Mouse (Mus musculus) neural tube, embryonic 10.5 days (tissue): ENCODE measurements around the gene Fos.
A peak's percentile ranks its signal among the peaks of the same experiment; 100 is the strongest.

ENCODE experiments used
- DNase-seq: peaks from one replicate; pipeline ENCODE4 v3.0.0-alpha.2; 2017; ENCODE audit warnings: low spot score; ENCODE audit errors: extremely low spot score

Fos gene

DNA sequence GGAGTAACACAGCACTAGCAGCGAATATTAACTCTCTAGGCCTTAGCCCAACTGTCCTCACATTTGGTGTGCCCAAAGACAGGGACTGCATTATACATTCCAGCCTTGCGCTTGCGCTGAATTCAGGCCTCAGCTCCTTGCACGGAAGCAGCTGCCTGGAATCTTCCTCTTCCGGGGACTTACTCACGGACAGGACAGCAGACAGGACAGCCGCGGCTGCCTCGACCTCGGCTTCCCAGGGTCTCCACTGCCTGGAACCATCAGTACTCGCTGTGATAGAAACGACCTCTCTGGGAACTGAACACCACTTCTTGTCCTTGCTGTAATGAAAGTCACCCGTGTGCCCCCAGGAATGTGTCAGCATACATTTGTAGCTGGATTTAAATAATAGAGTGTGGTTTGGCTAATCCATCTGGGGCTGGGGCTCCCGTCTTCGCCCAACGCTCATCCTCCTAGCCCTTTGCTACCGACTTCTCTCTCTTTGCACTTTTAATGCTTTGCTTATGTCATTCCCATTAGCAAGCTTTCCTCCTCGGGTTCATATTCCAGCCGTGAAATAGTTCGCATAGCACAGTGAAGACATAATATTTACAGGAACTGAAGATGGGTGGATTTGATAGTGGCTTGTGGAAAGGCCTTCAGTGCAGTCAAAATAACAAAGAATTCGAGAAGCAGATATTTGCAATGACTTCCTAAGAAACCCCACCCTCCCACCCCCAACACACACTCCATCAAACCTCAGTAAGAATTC, 11.6 kb upstream of the Fos start:
- no peak for DNase-seq

DNA sequence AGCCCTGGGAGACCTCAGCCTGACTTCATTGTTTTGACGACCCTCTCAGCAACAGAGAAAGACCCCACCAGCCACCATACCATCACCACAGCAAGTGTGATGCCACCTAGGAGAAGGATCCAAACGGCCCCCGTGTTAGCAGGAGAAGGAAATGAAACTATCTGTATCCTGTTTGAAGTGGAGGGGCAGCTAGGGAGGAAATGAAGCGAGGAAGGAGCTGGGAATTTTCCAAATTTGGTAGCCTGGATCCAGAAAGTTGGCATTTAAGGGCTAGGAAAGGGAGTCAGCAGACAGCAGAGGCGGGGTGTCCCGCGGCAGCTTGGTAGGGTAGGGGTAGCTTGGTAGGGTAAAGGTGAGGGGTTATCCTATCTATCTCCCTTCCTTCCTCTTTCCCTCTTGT, 10.9 kb upstream of the Fos start:
- no peak for DNase-seq

DNA sequence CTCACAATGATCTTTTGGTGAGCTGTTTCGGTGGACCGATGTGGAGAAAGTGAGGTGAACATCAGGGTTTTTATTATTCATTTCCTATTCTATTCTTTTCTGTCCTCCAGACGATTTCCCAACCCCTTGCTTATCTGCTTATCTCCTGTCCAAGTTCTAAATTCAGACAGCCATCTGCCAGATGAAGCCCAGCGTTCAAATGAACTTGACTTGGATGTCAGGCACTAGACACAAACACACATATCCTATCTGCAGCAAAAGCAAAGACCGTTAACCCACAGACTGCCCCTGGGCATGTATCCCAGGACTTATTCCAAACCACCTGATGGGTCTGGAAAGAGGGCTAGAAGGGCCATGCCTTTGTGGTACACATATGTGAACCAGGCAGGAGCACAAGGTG, 9.3 kb upstream of the Fos start:
- DNase-seq, result no peak

DNA sequence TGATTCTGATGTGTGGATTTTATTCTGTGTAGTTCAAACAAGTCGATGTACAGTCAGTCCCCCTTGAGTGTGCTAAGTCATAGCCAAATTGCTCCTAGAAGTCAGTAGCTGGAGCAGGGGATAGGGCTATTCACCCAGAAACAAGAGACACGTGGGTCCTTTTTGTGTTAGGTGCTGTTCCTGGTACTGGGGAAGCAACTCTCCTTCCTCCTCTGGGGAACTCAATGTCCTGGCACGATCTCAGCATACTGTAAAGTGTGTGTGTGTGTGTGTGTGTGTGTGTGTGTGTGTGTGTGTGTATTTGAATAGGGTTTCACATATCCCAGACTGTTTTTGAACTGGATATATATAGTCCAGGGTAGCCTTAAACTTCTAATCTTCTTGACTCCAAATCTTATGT, 8.8 kb upstream of the Fos start:
- no peak for DNase-seq

DNA sequence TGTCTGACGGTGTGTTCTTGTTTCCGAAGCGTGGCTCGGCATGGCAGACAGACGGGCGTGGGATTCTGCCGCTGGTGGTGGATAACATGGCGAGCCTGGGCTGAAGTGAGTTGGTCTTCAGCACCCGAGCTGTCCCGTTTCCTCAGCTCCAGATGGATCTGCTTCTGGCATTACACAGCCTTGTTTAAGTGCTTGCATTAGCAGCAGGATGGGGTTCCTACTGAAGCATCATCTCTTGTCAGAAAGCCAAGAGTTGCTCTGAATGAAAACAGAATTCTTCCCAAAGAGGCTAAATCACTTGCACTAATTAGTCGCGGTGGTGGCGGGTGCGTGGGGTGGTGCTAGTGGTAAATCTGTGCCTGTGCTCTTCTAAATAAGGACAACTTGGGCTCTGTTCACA, 5.8 kb upstream of the Fos start:
- no peak for DNase-seq

DNA sequence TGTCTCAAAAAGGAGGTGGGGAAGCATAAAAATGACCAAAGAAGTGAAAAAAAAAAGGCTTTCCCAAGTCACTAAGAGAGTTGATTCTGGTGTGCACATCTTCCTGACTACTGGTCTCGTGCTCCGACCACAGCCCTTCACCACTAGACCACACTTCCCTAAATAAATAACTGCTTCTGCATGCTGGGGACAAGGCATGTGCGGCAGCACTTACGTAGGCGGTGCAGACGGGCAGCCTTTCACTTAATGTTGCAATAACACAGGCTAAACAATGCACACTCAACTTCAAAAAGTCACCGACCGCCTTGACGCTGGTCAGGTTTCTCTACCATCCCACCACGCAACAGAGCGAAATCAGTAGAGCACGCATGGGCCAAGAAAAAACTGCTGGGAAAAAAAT, 5.0 kb upstream of the Fos start:
- no peak for DNase-seq

DNA sequence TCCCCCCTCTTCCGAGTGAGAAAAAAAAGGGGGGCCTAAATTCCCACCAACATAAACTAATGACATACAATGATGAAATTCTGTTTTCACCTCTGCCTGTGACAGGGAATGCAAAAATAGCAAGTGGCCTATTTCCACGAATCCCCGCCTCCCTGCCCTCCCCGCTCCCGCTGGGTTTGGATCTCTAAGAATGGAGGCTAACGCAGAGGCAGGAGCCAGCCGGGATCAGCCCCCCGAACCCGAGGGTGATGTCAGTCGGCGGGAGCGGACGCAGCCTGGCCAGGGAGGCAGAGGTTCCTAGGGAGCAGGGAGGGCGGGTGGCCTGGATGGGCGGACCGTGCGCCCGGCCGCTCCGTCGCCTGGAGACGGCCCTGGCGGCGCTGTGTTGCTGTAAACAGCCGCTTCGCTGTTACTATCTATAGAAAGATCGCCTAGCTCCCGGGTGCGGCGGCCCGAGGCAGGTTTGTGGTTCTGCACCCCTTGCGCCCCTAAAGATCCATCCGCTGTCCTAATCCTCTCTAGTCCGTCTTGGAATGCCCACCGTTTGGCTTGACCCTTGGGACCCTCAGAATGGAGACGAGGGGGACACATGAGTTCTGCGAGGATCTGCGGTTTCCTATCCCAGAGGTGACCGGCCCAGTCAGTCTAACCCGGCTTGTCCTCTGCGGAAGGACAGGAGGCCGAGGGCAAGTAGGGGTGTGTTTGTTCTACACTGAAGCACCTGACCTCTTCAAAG, 1.6 kb upstream of the Fos start:
- peak; percentile 77 for DNase-seq

DNA sequence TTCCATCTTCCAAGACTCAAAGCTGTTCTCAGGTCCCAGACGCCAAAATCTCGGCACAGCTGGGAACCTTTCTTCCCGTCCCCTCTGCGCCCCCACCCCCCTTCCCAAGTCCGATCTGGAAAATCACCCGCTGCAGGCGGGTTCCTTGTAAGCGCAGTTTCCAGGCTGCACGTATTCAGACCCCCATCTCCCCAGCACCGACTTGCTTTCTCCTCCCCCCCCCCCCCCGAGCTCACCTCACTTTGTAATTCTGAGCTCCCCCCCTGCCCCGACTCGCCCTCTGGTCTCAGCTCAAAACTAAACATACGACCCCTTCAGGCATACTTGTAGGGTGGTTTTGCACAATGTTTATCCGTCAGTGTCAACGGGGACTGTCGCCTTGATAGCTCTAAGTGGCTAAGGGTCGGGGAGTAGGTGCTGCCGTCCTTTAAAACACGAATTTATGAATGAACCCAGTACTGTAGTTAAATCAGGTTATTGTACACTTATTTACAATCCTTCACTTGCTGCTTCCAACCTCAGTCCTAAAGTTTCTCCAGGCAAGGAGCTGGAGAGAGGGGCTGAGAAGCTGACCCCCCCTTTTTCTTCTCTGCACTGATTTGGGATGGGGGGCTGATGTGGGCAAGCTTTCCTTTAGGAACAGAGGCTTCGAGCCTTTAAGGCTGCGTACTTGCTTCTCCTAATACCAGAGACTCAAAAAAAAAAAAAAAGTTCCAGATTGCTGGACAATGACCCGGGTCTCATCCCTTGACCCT, 857 bp upstream of the Fos start:
- peak; percentile 53 for DNase-seq

DNA sequence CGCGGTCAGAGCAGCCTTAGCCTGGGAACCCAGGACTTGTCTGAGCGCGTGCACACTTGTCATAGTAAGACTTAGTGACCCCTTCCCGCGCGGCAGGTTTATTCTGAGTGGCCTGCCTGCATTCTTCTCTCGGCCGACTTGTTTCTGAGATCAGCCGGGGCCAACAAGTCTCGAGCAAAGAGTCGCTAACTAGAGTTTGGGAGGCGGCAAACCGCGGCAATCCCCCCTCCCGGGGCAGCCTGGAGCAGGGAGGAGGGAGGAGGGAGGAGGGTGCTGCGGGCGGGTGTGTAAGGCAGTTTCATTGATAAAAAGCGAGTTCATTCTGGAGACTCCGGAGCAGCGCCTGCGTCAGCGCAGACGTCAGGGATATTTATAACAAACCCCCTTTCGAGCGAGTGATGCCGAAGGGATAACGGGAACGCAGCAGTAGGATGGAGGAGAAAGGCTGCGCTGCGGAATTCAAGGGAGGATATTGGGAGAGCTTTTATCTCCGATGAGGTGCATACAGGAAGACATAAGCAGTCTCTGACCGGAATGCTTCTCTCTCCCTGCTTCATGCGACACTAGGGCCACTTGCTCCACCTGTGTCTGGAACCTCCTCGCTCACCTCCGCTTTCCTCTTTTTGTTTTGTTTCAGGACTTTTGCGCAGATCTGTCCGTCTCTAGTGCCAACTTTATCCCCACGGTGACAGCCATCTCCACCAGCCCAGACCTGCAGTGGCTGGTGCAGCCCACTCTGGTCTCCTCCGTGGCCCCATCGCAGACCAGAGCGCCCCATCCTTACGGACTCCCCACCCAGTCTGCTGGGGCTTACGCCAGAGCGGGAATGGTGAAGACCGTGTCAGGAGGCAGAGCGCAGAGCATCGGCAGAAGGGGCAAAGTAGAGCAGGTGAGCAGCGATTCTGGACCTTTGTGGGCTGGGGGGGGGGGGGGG, 875 bp downstream of the Fos start:
- DNase-seq, result peak; percentile 47

DNA sequence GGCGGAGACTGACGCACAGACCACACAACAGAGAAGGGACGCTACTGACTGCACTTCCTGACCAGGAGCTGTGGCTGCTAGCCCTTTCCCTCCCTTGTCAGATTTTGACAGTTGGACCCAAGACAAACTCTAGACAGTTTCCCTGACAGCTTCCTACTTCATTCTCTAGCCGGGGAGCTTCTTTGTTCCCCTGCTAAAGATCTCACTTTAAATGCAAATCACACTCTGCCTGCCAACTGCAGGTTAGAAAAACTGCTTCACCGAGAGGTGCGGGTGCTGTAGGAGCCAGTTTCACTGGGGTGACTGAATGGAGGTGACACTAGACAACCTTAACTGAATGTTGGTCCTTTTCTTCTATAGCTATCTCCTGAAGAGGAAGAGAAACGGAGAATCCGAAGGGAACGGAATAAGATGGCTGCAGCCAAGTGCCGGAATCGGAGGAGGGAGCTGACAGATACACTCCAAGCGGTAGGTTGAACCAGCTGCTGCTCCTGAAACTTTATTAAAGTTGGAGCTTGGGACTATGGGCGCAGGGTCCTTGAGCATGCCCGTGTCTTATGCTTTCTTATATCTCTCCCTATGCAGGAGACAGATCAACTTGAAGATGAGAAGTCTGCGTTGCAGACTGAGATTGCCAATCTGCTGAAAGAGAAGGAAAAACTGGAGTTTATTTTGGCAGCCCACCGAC, 1.7 kb downstream of the Fos start:
- DNase-seq, result no peak

DNA sequence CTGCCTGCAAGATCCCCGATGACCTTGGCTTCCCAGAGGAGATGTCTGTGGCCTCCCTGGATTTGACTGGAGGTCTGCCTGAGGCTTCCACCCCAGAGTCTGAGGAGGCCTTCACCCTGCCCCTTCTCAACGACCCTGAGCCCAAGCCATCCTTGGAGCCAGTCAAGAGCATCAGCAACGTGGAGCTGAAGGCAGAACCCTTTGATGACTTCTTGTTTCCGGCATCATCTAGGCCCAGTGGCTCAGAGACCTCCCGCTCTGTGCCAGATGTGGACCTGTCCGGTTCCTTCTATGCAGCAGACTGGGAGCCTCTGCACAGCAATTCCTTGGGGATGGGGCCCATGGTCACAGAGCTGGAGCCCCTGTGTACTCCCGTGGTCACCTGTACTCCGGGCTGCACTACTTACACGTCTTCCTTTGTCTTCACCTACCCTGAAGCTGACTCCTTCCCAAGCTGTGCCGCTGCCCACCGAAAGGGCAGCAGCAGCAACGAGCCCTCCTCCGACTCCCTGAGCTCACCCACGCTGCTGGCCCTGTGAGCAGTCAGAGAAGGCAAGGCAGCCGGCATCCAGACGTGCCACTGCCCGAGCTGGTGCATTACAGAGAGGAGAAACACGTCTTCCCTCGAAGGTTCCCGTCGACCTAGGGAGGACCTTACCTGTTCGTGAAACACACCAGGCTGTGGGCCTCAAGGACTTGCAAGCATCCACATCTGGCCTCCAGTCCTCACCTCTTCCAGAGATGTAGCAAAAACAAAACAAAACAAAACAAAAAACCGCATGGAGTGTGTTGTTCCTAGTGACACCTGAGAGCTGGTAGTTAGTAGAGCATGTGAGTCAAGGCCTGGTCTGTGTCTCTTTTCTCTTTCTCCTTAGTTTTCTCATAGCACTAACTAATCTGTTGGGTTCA, 2.5 kb downstream of the Fos start:
- no peak for DNase-seq

DNA sequence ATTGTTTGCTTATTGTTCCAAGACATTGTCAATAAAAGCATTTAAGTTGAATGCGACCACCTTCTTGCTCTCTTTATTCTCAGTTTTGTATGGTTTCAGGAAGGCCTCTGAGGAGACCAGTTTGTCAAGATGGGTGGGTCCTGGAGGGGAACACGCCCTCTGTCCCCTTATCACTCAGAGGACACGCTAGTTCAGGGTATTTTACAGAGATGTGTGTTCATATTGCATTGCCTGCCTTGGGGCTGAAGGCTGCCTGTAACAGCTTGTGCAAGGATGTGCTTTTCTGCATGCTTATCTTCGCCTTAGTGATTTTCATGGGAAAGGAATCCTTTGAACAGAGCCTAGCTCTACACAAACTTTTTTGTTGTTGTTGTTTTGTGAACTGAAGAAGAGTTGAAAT, 3.5 kb downstream of the Fos start:
- DNase-seq, result no peak

DNA sequence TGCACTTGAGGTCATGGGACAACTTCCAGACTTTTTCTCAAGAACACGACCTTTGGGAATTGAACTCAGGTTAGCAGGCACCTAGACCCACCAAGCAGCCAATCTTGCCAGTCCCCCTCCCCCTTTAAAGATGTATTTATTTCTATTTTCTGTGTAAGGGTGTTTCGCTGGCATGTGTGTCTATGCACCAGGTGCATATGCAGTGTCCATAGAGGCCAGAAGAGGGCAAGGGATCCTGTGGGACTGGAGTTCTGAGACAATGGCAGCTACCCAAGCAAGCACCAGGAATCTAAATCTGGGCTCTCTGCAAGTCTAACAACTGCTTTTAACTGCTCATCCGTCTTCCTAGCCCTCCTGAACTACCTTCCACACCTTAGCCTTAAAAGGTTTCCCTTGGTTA, 4.1 kb downstream of the Fos start:
- DNase-seq, result no peak

DNA sequence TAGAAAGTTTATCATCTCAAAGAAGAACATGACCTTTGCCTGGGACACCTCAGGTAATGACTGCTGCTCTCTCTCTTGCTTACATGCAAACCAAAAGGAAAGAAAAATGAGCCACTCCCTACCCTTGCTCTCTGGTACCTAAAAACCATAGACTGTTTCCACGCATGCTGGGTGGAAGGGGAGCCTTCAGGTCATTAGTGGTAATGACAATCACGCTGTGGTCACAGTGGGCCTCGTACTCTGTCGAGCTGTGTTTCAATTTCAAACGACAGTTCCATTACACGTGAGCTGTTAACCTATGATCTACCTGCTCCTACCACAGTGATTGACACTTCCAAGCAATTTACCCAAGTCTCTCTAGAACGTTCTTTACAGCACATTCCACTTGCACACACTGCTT, 5.0 kb downstream of the Fos start:
- DNase-seq, result no peak

DNA sequence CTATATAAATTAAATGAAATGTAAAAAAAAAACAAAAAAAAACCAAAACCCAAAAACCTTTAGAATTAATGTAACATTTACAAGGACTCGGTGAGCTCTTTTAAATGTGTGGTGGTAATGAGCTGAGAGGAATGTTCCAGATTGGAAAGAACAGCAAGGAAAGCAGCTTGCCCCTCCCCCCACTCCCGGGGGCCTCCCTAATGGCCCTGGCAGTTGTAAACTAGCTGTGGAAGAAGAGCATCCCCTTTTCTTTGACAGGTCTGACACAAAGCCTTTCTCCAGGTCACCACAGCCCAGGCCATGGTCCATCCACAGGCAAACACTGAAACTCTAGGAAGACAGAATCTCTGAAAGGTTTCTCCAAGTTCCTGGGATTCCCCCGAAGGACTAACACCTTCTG, 5.5 kb downstream of the Fos start:
- DNase-seq, result no peak

DNA sequence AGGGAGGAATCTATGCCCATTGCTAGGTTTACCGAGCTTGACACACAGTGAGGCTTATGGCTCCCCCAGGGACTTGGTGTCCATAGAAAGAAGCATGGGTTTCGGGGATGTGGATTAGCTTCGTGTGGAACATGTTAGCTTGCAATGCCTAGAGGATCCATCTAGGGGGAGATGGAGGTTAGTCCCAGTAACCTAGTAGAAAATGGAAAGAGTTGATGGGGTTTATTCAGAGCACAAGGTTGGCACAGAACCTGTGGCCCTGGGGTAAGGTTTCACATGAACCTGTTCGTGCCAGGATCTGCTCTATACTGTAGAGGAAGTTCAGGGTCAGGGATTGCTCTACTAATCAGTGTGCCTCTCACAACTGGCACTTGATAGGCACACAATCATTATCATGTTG, 9.5 kb downstream of the Fos start:
- DNase-seq, result no peak

DNA sequence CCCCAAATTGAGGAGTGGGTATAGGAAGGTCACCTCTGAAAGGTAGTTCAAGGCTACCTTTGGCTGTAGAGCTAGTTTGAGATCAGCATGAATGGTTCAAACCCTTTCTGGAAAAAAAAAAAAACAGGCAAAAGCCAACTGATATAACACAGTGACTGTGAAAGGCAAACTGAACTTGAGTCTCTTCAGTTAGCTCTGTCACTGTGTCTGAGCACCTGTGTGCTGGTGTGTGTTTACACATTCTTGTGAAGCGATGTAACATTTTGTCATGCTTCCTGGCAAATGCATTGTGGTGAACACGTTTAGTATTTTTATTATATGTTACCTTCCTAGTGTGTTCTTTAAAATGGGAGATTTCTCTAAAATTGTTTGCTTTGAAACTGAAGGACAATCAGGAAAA, 11.0 kb downstream of the Fos start:
- no peak for DNase-seq

DNA sequence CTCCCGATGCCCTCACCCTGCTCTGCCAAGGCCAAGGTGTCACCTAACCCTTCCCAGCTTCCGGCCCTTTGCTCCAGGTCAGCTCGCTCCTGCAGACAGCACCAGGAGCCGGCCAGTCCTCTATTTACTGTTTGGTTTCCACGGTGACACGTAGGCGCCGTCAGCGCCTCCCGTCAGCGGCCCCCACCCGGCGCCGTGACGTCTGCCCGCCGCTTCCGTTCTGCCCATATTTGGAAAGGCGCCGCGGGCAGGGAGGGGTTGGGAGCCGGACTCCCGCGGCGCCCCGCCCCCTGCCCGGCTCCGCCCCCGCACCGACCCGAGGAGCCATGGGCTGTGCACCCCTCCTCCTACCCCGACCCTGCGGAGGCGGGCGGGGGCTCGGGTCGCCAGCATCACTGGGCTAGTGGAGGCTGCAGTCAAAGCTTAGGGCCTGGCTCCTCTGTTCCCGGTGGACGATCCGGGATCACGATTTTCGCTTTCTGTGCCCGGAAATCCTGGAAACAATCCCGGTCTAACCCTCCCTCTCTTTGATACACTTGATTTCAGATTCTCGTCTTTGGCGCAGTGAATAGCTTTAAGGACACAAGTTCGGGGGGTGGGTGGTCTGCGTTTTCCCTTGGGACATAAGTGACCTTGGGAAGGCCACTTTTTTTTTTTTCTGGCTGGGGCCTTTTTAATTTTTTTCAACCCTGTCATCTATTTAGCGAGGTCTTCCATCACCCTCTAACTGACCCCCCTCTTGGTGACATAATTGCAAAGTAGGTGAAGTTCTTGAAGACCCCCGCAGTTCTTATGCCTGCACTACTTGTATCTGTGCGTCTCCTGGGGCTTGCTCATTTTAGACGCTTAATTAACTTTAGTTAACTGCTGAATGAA, 12.4 kb downstream of the Fos start:
- DNase-seq, result peak; percentile 97

DNA sequence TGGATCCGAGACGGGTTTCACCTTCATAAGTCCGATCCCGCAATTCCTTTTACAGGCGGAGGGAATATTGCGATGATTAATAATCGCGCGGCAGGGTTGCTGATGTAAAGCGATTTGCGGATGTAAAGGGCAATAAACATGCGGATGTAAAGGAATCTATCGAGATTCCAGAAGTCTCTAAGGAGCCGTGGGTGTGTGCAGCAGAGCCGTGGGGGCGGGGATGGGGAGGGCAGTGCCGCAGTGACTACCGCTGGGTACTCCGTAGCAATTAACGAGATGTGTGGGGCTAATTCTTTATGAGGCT, 13.0 kb downstream of the Fos start:
- peak; percentile 46 for DNase-seq
